8 mouse cellular contexts compared by ENCODE assay signal in the genomic region with DNA sequence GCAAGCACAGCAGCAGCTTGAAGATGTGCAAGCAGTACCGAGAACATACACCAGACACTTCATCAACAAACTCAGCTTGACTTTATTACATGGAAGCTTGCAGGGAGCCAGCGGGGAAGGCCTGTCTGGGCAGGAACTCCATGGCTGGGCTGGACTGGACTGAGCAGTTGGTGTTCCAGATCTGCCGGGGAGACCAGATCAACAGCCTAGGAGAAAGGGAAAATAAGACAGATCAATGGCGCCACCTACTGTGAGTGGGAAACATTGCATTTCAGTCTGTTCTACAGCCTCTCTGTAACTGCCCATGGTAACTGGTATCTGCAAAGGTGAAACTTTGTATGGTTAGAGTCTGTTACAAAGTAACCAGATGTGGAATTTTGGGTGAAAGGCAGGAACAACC. TPM values are rescaled to one million over a fixed set of nuclear protein-coding genes. Genes with fewer than 3 reads are reported as not detected.
DNase-seq lines count a peak whose midpoint lies in the region; ATAC-seq lines count a peak whose summit lies in the region.

No protein-coding gene starts in this region.

- peak; percentile 87 to 95 for DNase-seq in adrenal gland, adult (ENCODE audit: inconsistent age in 2 of 2, low spot score in 1 of 2)
- DNase-seq in embryo, embryonic 10.5 days (ENCODE audit: low spot score), result peak; percentile 92
- DNase-seq in gastrocnemius, postnatal 14 days, result peak; percentile 83
- DNase-seq in induced T-regulatory cell, adult 2 months (ENCODE audit: low read depth), result peak; percentile 80
- peak; percentile 48 to 51 for DNase-seq in left cerebral cortex, adult 8-10 months (ENCODE audit: low spot score in 2 of 2)
- peak; percentile 85 to 90 for DNase-seq in right cerebral cortex, postnatal 10 days (ENCODE audit: low spot score in 2 of 2)
- DNase-seq in urinary bladder, postnatal 4 days (ENCODE audit: low spot score in 2 of 2), result peak; percentile 82 to 83

- ATAC-seq in megakaryocyte progenitor cell, adult 5-6 weeks (replicated peaks; ENCODE audit: poor library complexity), result peak; percentile 96

- intact Hi-C loops in gastrocnemius, postnatal 14 days (cut with DNase I; ENCODE audit: low total_unique reads), result loop anchor here (2.0 to 5.0 kb wide), 2 partner anchors 58 to 234 kb away; no protein-coding TSS in a partner anchor

RNA-seq across cellular contexts. Expression of a gene that starts 14.5 kb away (rescaled TPM):
- total RNA-seq in gastrocnemius, postnatal 14 days (2021), result 10 to 100 TPM; 58.7 to 65.7 TPM
- total RNA-seq in left cerebral cortex, adult 8-10 months (2022), result 100 to 1,000 TPM in 3 of 4 experiments, 10 to 100 TPM in 1; 98.2 to 107 (median 104) TPM
- 120 TPM in 2 replicates for total RNA-seq in megakaryocyte progenitor cell, adult 5-6 weeks (2015)
- total RNA-seq in megakaryocyte progenitor cell, adult 5-6 weeks (2017), result 54.3 and 72.9 TPM in 2 replicates

RNA-seq across cellular contexts. Expression of a gene that starts 22.9 kb away (rescaled TPM):
- total RNA-seq in gastrocnemius, postnatal 14 days (2021), result 10 to 100 TPM; 54.8 to 64.9 TPM
- total RNA-seq in left cerebral cortex, adult 8-10 months (2022), result 10 to 100 TPM; 31.9 to 33.7 (median 32.1) TPM
- total RNA-seq in megakaryocyte progenitor cell, adult 5-6 weeks (2015), result 79.3 and 85.5 TPM in 2 replicates
- 123 and 135 TPM in 2 replicates for total RNA-seq in megakaryocyte progenitor cell, adult 5-6 weeks (2017)

RNA-seq across cellular contexts. Expression of a gene that starts 23.6 kb away (rescaled TPM):
- 1,000 to 10,000 TPM; 1,630 to 1,800 TPM for total RNA-seq in gastrocnemius, postnatal 14 days (2021)
- 100 to 1,000 TPM; 217 to 328 (median 260) TPM for total RNA-seq in left cerebral cortex, adult 8-10 months (2022)
- total RNA-seq in megakaryocyte progenitor cell, adult 5-6 weeks (2015), result not detected in 2 replicates
- not detected in 2 replicates for total RNA-seq in megakaryocyte progenitor cell, adult 5-6 weeks (2017)

Comparison
In these comparisons a context has a peak if more than half of its experiments do, and no peak if none do; other contexts are left out.
1. Peak in every context shown above with its lines: DNase-seq and ATAC-seq.
2. RNA of a gene that starts 23.6 kb away (total RNA-seq): 1,630 to 1,800 TPM in gastrocnemius, postnatal 14 days and 217 to 328 TPM in left cerebral cortex, adult 8-10 months; not detected in megakaryocyte progenitor cell, adult 5-6 weeks; every median in the first group is over 100 times any median in the second.